Mouse (Mus musculus): ENCODE measurements at regions not wholly inside any gene's neighbourhood (a gene's known extent, or its start where the extent isn't known, plus 50 kb on each side); places are given as distances from the start of the nearest gene placed in this dataset.

DNA sequence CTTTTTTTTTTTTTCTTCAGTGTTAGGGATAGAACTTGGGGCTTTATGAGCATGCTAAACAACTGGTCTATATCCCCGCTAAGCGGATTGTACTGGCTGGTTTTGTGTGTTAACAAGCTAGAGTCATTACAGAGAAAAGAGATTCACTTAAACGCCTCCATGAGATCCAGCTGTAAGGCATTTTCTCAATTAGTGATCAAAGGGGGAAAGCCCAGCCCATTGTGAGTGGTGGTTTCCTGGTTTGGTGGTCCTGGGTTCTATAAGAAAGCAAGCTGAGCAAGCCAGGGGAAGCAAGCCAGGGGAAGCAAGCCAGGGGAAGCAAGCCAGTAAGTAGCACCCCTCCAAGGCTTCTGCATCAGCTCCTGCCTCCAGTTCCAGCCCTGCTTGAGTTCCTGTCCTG lies 147.9 kb upstream of the 4931429L15Rik start:
- TF ChIP-seq POLR2A (IDR thresholded peaks at IDR 0.05; ENCODE audit: insufficient read length, low read depth) (no peak), POLR2AphosphoS2 (IDR thresholded peaks at IDR 0.05; ENCODE audit: insufficient read length, low read depth) (no peak), E2F4 (IDR thresholded peaks at IDR 0.05; ENCODE audit: insufficient read depth) (no peak), SRF (IDR thresholded peaks at IDR 0.05; ENCODE audit: control insufficient read depth, insufficient read length, low read depth) (no peak), USF1 (IDR thresholded peaks at IDR 0.05; ENCODE audit: low read depth) (no peak), MAX (IDR thresholded peaks at IDR 0.05; ENCODE audit: low read depth) (no peak), MYOG (IDR thresholded peaks at IDR 0.05; ENCODE audit: control insufficient read depth in 1 of 3, insufficient read depth in 1 of 3, insufficient read length in 2 of 3, low read depth in 2 of 3) (no peak), TCF12 (IDR thresholded peaks at IDR 0.05; ENCODE audit: insufficient read depth, poor library complexity, severe bottlenecking) (no peak), CEBPB (IDR thresholded peaks at IDR 0.05; ENCODE audit: insufficient read depth, poor library complexity, severe bottlenecking) (no peak), TCF3 (IDR thresholded peaks at IDR 0.05; ENCODE audit: insufficient read length, low read depth) (no peak)
